Mouse (Mus musculus): ENCODE measurements around the gene Ydjc. TPM values are rescaled to one million over a fixed set of nuclear protein-coding genes. Genes with fewer than 3 reads are reported as not detected.
"Not testable (repeated sequence)": the region's sequence is repeated elsewhere in the genome, so short reads cannot be mapped to it uniquely, and the experiment has no call there.

Ydjc gene
- polyA plus RNA-seq, 1 experiment from 2014 or later = 32.9 TPM

DNA sequence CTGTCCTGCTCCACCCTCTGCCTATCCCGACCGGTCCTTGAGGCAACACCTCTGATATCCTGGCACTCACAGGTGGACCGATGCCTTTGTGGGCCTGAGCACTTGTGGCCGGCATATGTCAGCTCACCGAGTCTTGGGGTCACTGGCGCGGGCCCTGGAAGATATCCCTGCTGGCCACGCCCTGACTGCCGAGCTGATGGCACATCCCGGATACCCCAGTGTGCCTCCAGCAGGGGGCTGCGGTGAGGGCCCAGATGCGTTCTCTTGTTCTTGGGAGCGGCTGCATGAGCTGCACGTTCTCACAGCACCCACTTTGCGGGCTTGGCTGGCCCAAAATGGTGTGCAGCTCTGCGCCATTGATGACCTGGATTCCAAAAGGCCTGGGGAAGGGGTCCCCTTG is 3.7 kb downstream of the Ydjc start:
- Histone ChIP-seq H3K9ac (replicated peaks; ENCODE audit: low read depth, low read length) (peak overlapping the region; percentile 60), H3K27me3 (replicated peaks; ENCODE audit: control insufficient read depth, insufficient read depth, low read length) (no peaks in the 10 kb centered on the region), H3K4me1 (replicated peaks; ENCODE audit: control insufficient read depth, insufficient read depth, low read length) (peaks cover 14% of the 10 kb centered on the region), H3K27ac (ENCODE audit: low read length) (no peak overlapping the region), H3K4me2 (ENCODE audit: low read length) (peak overlapping the region; percentile 69), H3K9me3 (ENCODE audit: control insufficient read depth, low read length) (no peaks in the 10 kb centered on the region), H3K4me3 (replicated peaks; ENCODE audit: low read length) (peak overlapping the region; percentile 65), H3K36me3 (ENCODE audit: control insufficient read depth, insufficient read depth) (peaks cover 7% of the 10 kb centered on the region; the same call in 1 of the 2 replicates)
- whole genome bisulfite sequencing = 11% methylated on average over 16 of the region's 16 CpGs
- peak; percentile 11; the same call in 1 of the 2 replicates for ATAC-seq

DNA sequence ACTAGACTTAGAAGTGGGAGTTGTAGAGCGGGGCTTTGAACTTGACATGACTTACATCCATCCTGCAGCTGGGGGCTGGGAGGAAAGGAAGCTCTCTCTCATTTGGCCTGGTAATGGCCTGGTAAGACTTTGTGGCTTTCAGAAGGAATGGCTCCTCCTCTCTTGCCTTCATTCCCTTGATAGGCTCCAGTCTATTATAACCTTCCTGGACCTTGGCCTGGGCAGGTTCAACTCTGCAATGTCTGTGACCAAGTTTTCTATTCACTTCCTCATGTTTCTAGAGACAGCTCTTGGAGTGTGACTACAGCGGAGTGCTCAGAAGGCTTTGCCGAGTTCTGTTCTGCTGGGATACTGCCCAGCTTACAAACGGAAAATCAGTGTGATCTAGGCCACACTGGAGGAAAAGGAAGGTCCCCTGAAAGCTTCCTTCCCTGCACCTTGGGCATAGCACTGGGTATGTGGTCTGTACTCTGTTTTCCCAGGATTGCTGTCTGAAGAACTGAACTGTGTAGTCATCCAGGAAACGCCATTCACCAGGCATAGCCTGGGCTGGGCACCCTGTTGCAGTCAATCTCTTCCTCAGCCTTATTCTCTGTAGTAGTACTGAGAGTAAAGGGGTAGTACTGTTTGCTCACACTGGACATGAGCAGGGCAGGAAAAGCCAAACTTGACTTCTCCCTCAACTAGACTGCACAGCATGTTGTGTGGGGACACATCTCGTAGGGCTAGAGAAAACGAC is 6.3 kb downstream of the Ydjc start:
- ATAC-seq = no peak
- Histone ChIP-seq H3K36me3 (ENCODE audit: control insufficient read depth, insufficient read depth) (peaks cover 9% of the 10 kb centered on the region; the same call in 1 of the 2 replicates), H3K27me3 (replicated peaks; ENCODE audit: control insufficient read depth, insufficient read depth, low read length) (no peaks in the 10 kb centered on the region), H3K4me2 (ENCODE audit: low read length) (no peak overlapping the region), H3K4me3 (replicated peaks; ENCODE audit: low read length) (no peak overlapping the region), H3K27ac (ENCODE audit: low read length) (no peak overlapping the region), H3K9ac (replicated peaks; ENCODE audit: low read depth, low read length) (no peak overlapping the region), H3K9me3 (ENCODE audit: control insufficient read depth, low read length) (no peaks in the 10 kb centered on the region), H3K4me1 (replicated peaks; ENCODE audit: control insufficient read depth, insufficient read depth, low read length) (peaks cover 14% of the 10 kb centered on the region)
- 83% methylated on average over 7 of the region's 7 CpGs for WGBS

DNA sequence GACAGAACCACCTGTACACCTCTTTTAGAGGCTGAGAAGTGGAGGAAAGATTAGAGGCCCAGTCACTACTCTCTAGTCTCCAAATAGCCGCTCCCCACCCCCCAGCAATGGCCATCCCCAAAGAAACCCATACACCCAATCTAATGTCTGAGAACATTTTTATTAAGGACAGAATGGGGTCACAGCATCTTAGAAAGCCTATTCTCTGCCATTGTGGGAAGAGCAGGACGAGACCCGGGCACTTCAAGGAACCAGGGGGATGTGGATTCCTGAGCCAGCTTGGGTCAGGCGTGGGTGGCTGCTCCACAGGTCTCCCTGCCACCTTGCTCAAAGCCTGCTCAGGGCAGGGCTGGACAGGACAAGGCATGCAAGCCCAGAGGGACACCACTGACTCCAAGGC is 7.5 kb downstream of the Ydjc start:
- no peak overlapping the region for H3K27ac ChIP-seq (ENCODE audit: low read length)
- no peaks in the 10 kb centered on the region for H3K27me3 ChIP-seq (replicated peaks; ENCODE audit: control insufficient read depth, insufficient read depth, low read length)
- no peak overlapping the region for H3K4me3 ChIP-seq (replicated peaks; ENCODE audit: low read length)
- peaks cover 14% of the 10 kb centered on the region for H3K4me1 ChIP-seq (replicated peaks; ENCODE audit: control insufficient read depth, insufficient read depth, low read length)
- H3K36me3 ChIP-seq (ENCODE audit: control insufficient read depth, insufficient read depth) = peaks cover 9% of the 10 kb centered on the region; the same call in 1 of the 2 replicates
- no peak overlapping the region for H3K9ac ChIP-seq (replicated peaks; ENCODE audit: low read depth, low read length)
- no peaks in the 10 kb centered on the region for H3K9me3 ChIP-seq (ENCODE audit: control insufficient read depth, low read length)
- WGBS = 99% methylated on average over 4 of the region's 4 CpGs
- no peak overlapping the region for H3K4me2 ChIP-seq (ENCODE audit: low read length)
- no peak for ATAC-seq

- H3K4me3 ChIP-seq (replicated peaks; ENCODE audit: low read length) = no peak overlapping the region
- no peaks in the 10 kb centered on the region for H3K4me1 ChIP-seq (replicated peaks; ENCODE audit: control insufficient read depth, insufficient read depth, low read length)
- no peak overlapping the region for H3K4me2 ChIP-seq (ENCODE audit: low read length)
- no peaks in the 10 kb centered on the region for H3K27me3 ChIP-seq (replicated peaks; ENCODE audit: control insufficient read depth, insufficient read depth, low read length)
- no peak overlapping the region for H3K27ac ChIP-seq (ENCODE audit: low read length)
- no peak overlapping the region for H3K9ac ChIP-seq (replicated peaks; ENCODE audit: low read depth, low read length)
- H3K9me3 ChIP-seq (ENCODE audit: control insufficient read depth, low read length) = no peaks in the 10 kb centered on the region
- H3K36me3 ChIP-seq (ENCODE audit: control insufficient read depth, insufficient read depth) = peaks cover 14% of the 10 kb centered on the region
- WGBS = 96% methylated on average over 2 of the region's 2 CpGs
- ATAC-seq = no peak
These were observed 9.9 kb downstream of the Ydjc start for GRCm38 (mm10) chr16:17154346-17154745.

- not testable (repeated sequence) for H3K9ac ChIP-seq (replicated peaks; ENCODE audit: low read depth, low read length); H3K4me2 ChIP-seq (ENCODE audit: low read length); H3K4me1 ChIP-seq (replicated peaks; ENCODE audit: control insufficient read depth, insufficient read depth, low read length); H3K27ac ChIP-seq (ENCODE audit: low read length); H3K27me3 ChIP-seq (replicated peaks; ENCODE audit: control insufficient read depth, insufficient read depth, low read length); ATAC-seq; H3K9me3 ChIP-seq (ENCODE audit: control insufficient read depth, low read length); H3K4me3 ChIP-seq (replicated peaks; ENCODE audit: low read length); H3K36me3 ChIP-seq (ENCODE audit: control insufficient read depth, insufficient read depth)
- WGBS = 97% methylated on average over 1 of the region's 1 CpGs
These were observed 21.1 kb downstream of the Ydjc start for GRCm38 (mm10) chr16:17165478-17165877.

GRCm38 (mm10) chr16:17167179-17167578 is 22.8 kb downstream of the Ydjc start:
- Histone ChIP-seq H3K9ac (replicated peaks; ENCODE audit: low read depth, low read length) (no peak overlapping the region), H3K4me2 (ENCODE audit: low read length) (no peak overlapping the region), H3K4me3 (replicated peaks; ENCODE audit: low read length) (no peak overlapping the region), H3K27ac (ENCODE audit: low read length) (no peak overlapping the region), H3K4me1 (replicated peaks; ENCODE audit: control insufficient read depth, insufficient read depth, low read length) (no peaks in the 10 kb centered on the region), H3K36me3 (ENCODE audit: control insufficient read depth, insufficient read depth) (peaks cover 3% of the 10 kb centered on the region; the same call in 1 of the 2 replicates), H3K9me3 (ENCODE audit: control insufficient read depth, low read length) (no peaks in the 10 kb centered on the region), H3K27me3 (replicated peaks; ENCODE audit: control insufficient read depth, insufficient read depth, low read length) (no peaks in the 10 kb centered on the region)
- ATAC-seq = no peak

DNA sequence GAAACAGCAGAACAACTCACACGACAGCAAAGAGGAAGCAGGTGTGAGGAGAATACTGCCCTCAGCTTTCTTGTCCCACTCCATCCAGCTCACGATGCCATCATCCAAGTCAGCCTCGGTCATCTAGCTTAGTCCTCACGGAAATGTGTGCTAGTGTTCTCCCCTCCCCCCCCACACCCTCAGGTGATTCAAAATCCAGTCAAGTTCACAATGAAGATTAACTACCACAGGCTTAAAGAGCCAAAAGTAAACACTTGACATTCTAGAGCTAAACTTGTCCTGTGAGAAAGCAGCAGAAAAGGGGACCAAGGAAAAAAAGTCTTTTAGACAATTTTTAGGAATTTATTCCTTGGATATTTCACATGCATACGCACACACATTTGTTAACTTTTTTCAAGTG is 23.6 kb downstream of the Ydjc start:
- H3K36me3 ChIP-seq (ENCODE audit: control insufficient read depth, insufficient read depth) = peaks cover 12% of the 10 kb centered on the region; the same call in 1 of the 2 replicates

GRCm38 (mm10) chr16:17175765-17176164 is 31.3 kb downstream of the Ydjc start:
- H3K4me2 ChIP-seq (ENCODE audit: low read length) = no peak overlapping the region
- no peak overlapping the region for H3K27ac ChIP-seq (ENCODE audit: low read length)
- WGBS = 91% methylated on average over 2 of the region's 2 CpGs
- H3K4me1 ChIP-seq (replicated peaks; ENCODE audit: control insufficient read depth, insufficient read depth, low read length) = no peaks in the 10 kb centered on the region
- H3K36me3 ChIP-seq (ENCODE audit: control insufficient read depth, insufficient read depth) = peaks cover 20% of the 10 kb centered on the region
- H3K9ac ChIP-seq (replicated peaks; ENCODE audit: low read depth, low read length) = no peak overlapping the region
- ATAC-seq = no peak
- no peak overlapping the region for H3K4me3 ChIP-seq (replicated peaks; ENCODE audit: low read length)
- no peaks in the 10 kb centered on the region for H3K27me3 ChIP-seq (replicated peaks; ENCODE audit: control insufficient read depth, insufficient read depth, low read length)
- no peaks in the 10 kb centered on the region for H3K9me3 ChIP-seq (ENCODE audit: control insufficient read depth, low read length)

More for the DNA sequence above, 23.6 kb downstream of the Ydjc start:
- Histone ChIP-seq H3K9ac (replicated peaks; ENCODE audit: low read depth, low read length) (no peak overlapping the region), H3K9me3 (ENCODE audit: control insufficient read depth, low read length) (no peaks in the 10 kb centered on the region), H3K27me3 (replicated peaks; ENCODE audit: control insufficient read depth, insufficient read depth, low read length) (no peaks in the 10 kb centered on the region), H3K4me2 (ENCODE audit: low read length) (no peak overlapping the region), H3K4me1 (replicated peaks; ENCODE audit: control insufficient read depth, insufficient read depth, low read length) (no peaks in the 10 kb centered on the region), H3K4me3 (replicated peaks; ENCODE audit: low read length) (no peak overlapping the region), H3K27ac (ENCODE audit: low read length) (no peak overlapping the region)
- no peak for ATAC-seq
- 84% methylated on average over 5 of the region's 5 CpGs for WGBS

DNA sequence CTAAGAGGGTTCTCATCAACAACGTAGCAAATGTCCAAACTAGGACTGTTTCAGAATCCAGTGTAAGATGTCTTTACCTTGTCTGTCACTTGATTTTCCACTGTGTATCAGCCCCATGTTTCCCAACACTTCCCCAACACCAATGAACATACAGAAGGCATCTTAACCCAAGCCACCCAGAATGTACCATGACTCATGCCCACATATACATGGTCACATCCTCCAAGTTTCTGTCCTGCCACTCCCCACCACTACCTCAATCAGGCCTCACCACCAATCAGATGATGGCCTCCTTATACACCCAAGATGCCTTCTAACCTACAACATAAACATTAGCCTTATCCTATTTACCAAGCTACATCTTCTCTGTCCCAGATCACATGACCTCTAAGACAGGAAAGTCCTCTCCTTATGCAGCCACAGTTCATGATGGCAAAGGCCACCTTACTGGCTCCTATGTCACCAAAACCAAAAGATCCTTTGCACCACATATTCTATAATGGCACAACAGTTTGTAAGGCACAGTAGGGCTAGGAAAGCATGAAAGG is 33.3 kb downstream of the Ydjc start:
- H3K36me3 ChIP-seq (ENCODE audit: control insufficient read depth, insufficient read depth) = peaks cover 12% of the 10 kb centered on the region
- H3K4me1 ChIP-seq (replicated peaks; ENCODE audit: control insufficient read depth, insufficient read depth, low read length) = no peaks in the 10 kb centered on the region
- H3K27ac ChIP-seq (ENCODE audit: low read length) = no peak overlapping the region
- ATAC-seq = no peak
- H3K27me3 ChIP-seq (replicated peaks; ENCODE audit: control insufficient read depth, insufficient read depth, low read length) = no peaks in the 10 kb centered on the region
- no peak overlapping the region for H3K4me3 ChIP-seq (replicated peaks; ENCODE audit: low read length)
- no peaks in the 10 kb centered on the region for H3K9me3 ChIP-seq (ENCODE audit: control insufficient read depth, low read length)
- 100% methylated on average over 1 of the region's 1 CpGs for WGBS
- H3K4me2 ChIP-seq (ENCODE audit: low read length) = no peak overlapping the region
- no peak overlapping the region for H3K9ac ChIP-seq (replicated peaks; ENCODE audit: low read depth, low read length)
